Mouse (Mus musculus) cortical plate, adult 2 months (tissue): ENCODE data around the gene Hyal3. TPM values are rescaled to one million over a fixed set of nuclear protein-coding genes. Genes with fewer than 3 reads are reported as not detected.

ENCODE experiments used
- H3K27ac ChIP-seq: fragments of 200-500 bp; 2 replicates; pipeline ENCODE4 v1.5.1; 2012; ENCODE audit warnings: low read length, control low read depth, inconsistent platforms; ENCODE audit not compliant: insufficient read depth
- H3K4me1 ChIP-seq: fragments of 200-500 bp; 2 replicates; pipeline ENCODE4 v1.6.1; 2011; ENCODE audit warnings: low read length; ENCODE audit not compliant: control insufficient read depth, insufficient read depth
- H3K4me3 ChIP-seq: fragments of 200-500 bp; 2 replicates; pipeline ENCODE4 v1.5.1; 2011; ENCODE audit warnings: mild to moderate bottlenecking, low read length, control low read depth; ENCODE audit not compliant: insufficient read depth
- CTCF ChIP-seq: fragments of 200-500 bp; IDR thresholded peaks from 2 replicates; pipeline ENCODE4 v1.5.1; 2011; ENCODE audit warnings: mild to moderate bottlenecking, control low read depth, low read length; ENCODE audit not compliant: insufficient read depth; ENCODE audit errors: extremely low read depth
- POLR2A ChIP-seq: fragments of 200-500 bp; IDR thresholded peaks from 2 replicates; pipeline ENCODE4 v1.6.1; 2011; ENCODE audit warnings: mild to moderate bottlenecking, low read length, control low read depth; ENCODE audit not compliant: insufficient read depth; ENCODE audit errors: extremely low read depth
- polyA plus RNA-seq: library from polyadenylated mRNA; depleted of rRNA; stranded (reverse); fragments of >200 nt; gene quantifications from 2 replicates; pipeline ENCODE4 v1.2.3, GENCODE M21; 2012

Hyal3 gene
- polyA plus RNA-seq, 1 experiment: 0.48 TPM

- Histone ChIP-seq H3K27ac (peak overlapping the region; percentile 97), H3K4me3 (peak overlapping the region; percentile 11; the same call in 1 of the 2 replicates), H3K4me1 (0 out of 2 replicates have a peak, but pooled peaks cover 5% of the 10 kb centered on the region)
- peak; percentile 62 for TF ChIP-seq CTCF
- peak; percentile 85; the same call in 1 of the 2 replicates for TF ChIP-seq POLR2A
Observed at GRCm38 (mm10) chr9:107612191-107612944, 31.8 kb downstream of the Hyal3 start.

- Histone ChIP-seq H3K4me1 (0 out of 2 replicates have a peak, but pooled peaks cover 5% of the 10 kb centered on the region), H3K27ac (peak overlapping the region; percentile 30), H3K4me3 (0 out of 2 replicates have a peak overlapping the region, but pooled peaks have one; percentile 0)
- TF ChIP-seq CTCF (no peak; the same call in 1 of the 2 replicates), POLR2A (no peak)
Observed at GRCm38 (mm10) chr9:107612945-107613569, 32.4 kb downstream of the Hyal3 start.

- Histone ChIP-seq H3K4me1 (0 out of 2 replicates have a peak, but pooled peaks cover 5% of the 10 kb centered on the region), H3K4me3 (no peak overlapping the region), H3K27ac (no peak overlapping the region)
- TF ChIP-seq POLR2A (no peak), CTCF (no peak)
Observed at GRCm38 (mm10) chr9:107615035-107615434, 34.4 kb downstream of the Hyal3 start.

- H3K4me3 ChIP-seq: no peak overlapping the region
- TF ChIP-seq POLR2A (no peak), CTCF (no peak)
- no peak overlapping the region for H3K27ac ChIP-seq
Observed at GRCm38 (mm10) chr9:107617461-107617860, 36.8 kb downstream of the Hyal3 start.

GRCm38 (mm10) chr9:107618098-107618497 is 37.5 kb downstream of the Hyal3 start:
- Histone ChIP-seq H3K4me3 (no peak overlapping the region), H3K27ac (peak overlapping the region; percentile 41; the same call in 1 of the 2 replicates), H3K4me1 (no peaks in the 10 kb centered on the region)
- TF ChIP-seq POLR2A (no peak), CTCF (no peak)

More at GRCm38 (mm10) chr9:107617461-107617860, 36.8 kb downstream of the Hyal3 start:
- no peaks in the 10 kb centered on the region for H3K4me1 ChIP-seq

GRCm38 (mm10) chr9:107618778-107619545 is 38.3 kb downstream of the Hyal3 start:
- no peak for TF ChIP-seq CTCF
- no peak for TF ChIP-seq POLR2A
- no peaks in the 10 kb centered on the region for H3K4me1 ChIP-seq
- no peak overlapping the region for H3K4me3 ChIP-seq
- H3K27ac ChIP-seq: peak overlapping the region; percentile 41; the same call in 1 of the 2 replicates

- TF ChIP-seq POLR2A: no peak
- TF ChIP-seq CTCF: no peak
- no peak overlapping the region for H3K27ac ChIP-seq
- no peak overlapping the region for H3K4me3 ChIP-seq
- no peaks in the 10 kb centered on the region for H3K4me1 ChIP-seq
Observed at GRCm38 (mm10) chr9:107619546-107619879, 38.9 kb downstream of the Hyal3 start.

GRCm38 (mm10) chr9:107620954-107621353 is 40.3 kb downstream of the Hyal3 start:
- TF ChIP-seq CTCF (no peak), POLR2A (no peak)
- no peaks in the 10 kb centered on the region for H3K4me1 ChIP-seq
- no peak overlapping the region for H3K27ac ChIP-seq

GRCm38 (mm10) chr9:107624539-107624938 is 43.9 kb downstream of the Hyal3 start:
- no peak overlapping the region for H3K4me3 ChIP-seq
- peaks cover 9% of the 10 kb centered on the region for H3K4me1 ChIP-seq
- H3K27ac ChIP-seq: no peak overlapping the region
- TF ChIP-seq POLR2A: no peak
- TF ChIP-seq CTCF: no peak

More at GRCm38 (mm10) chr9:107620954-107621353, 40.3 kb downstream of the Hyal3 start:
- no peak overlapping the region for H3K4me3 ChIP-seq
